10 mouse cellular contexts compared by ENCODE assay signal in genomic region chr19:4908107-4908506, GRCm38 (mm10). TPM values are rescaled to one million over a fixed set of nuclear protein-coding genes. Genes with fewer than 3 reads are reported as not detected.
DNase-seq lines count a peak whose midpoint lies in the region; ATAC-seq and TF ChIP-seq lines count a peak whose summit lies in the region.
"Had no signal": no experiment of that assay in that cellular context is flagged by ENCODE, and none has a peak within 500 bp of the region (broad histone marks: within the 10 kb centered on the region; RNA-seq: fewer than 3 reads in every experiment).

No protein-coding gene starts in this region.

- H3K79me2 ChIP-seq in CH12.LX (replicated peaks; ENCODE audit: control insufficient read depth, extremely low read depth, insufficient read depth, poor library complexity, severe bottlenecking): no peaks in the 10 kb centered on the region

- H3K27me3 ChIP-seq in intestine, postnatal 0 days (replicated peaks; ENCODE audit: control insufficient read depth, insufficient read depth, low read length): no peaks in the 10 kb centered on the region
- no peaks in the 10 kb centered on the region for H3K27me3 ChIP-seq in intestine, embryonic 16.5 days (replicated peaks; ENCODE audit: control insufficient read depth, insufficient read depth, low read length)
- no peaks in the 10 kb centered on the region for H3K27me3 ChIP-seq in CH12.LX (replicated peaks)
- no peaks in the 10 kb centered on the region for H3K27me3 ChIP-seq in liver, postnatal 0 days (ENCODE audit: insufficient read depth, low read length)
- H3K27me3 ChIP-seq: embryonic facial prominence, embryonic 13.5 days; limb, embryonic 13.5 days had no signal

- H3K36me3 ChIP-seq in intestine, postnatal 0 days (ENCODE audit: control insufficient read depth, insufficient read depth): peaks cover 58% of the 10 kb centered on the region
- peaks cover 25% of the 10 kb centered on the region for H3K36me3 ChIP-seq in intestine, embryonic 16.5 days (ENCODE audit: control insufficient read depth, insufficient read depth, low read length)
- H3K36me3 ChIP-seq in CH12.LX (replicated peaks in 1 of 2; ENCODE audit: control insufficient read depth in 1 of 2, insufficient read depth in 1 of 2, low read length in 1 of 2): peaks cover 43 to 70% of the 10 kb centered on the region in 2 experiments
- H3K36me3 ChIP-seq in liver, postnatal 0 days (replicated peaks; ENCODE audit: insufficient read depth, low read length): peaks cover 33% of the 10 kb centered on the region

- no peak for ATAC-seq in intestine, postnatal 0 days
- ATAC-seq in intestine, embryonic 16.5 days: no peak
- no peak for ATAC-seq in liver, postnatal 0 days

- no peak overlapping the region for H3K27ac ChIP-seq in intestine, postnatal 0 days (ENCODE audit: low read depth, low read length)
- no peak overlapping the region for H3K27ac ChIP-seq in intestine, embryonic 16.5 days (ENCODE audit: low read length)
- no peak overlapping the region for H3K27ac ChIP-seq in CH12.LX (ENCODE audit: insufficient read depth, low read depth)
- no peak overlapping the region for H3K27ac ChIP-seq in bone marrow macrophage, adult 2 months (ENCODE audit: insufficient read depth, low read depth, low read length)
- H3K27ac ChIP-seq in liver, postnatal 0 days (ENCODE audit: low read depth): no peak overlapping the region
- H3K27ac ChIP-seq: embryonic facial prominence, embryonic 13.5 days; limb, embryonic 13.5 days had no signal

- peak; percentile 41 for DNase-seq in CH12.LX (ENCODE audit: extremely low read depth)
- DNase-seq in liver, postnatal 0 days: peak; percentile 65
- peak; percentile 66 for DNase-seq in thymus, postnatal 4 days
- DNase-seq in left cerebral cortex, postnatal 36 days (ENCODE audit: low spot score in 2 of 2): no peak
- DNase-seq in adrenal gland, adult 2 months: no peak

- intact Hi-C loops in left cerebral cortex, postnatal 36 days (cut with DNase I): loop anchor here (5.0 kb wide), 2 partner anchors 151 to 281 kb away; partner anchors contain the start of genes Rbm4b and Rce1

- WGBS in intestine, postnatal 0 days: 85% methylated on average over 4 of the region's 4 CpGs
- 76% methylated on average over 4 of the region's 4 CpGs for WGBS in intestine, embryonic 16.5 days
- 84% methylated on average over 4 of the region's 4 CpGs for WGBS in liver, postnatal 0 days (ENCODE audit: insufficient replicate concordance)

- no peaks in the 10 kb centered on the region for H3K9me3 ChIP-seq in intestine, postnatal 0 days (ENCODE audit: control insufficient read depth)
- no peaks in the 10 kb centered on the region for H3K9me3 ChIP-seq in intestine, embryonic 16.5 days (ENCODE audit: control insufficient read depth, low read length)
- H3K9me3 ChIP-seq in CH12.LX (replicated peaks; ENCODE audit: low read length): no peaks in the 10 kb centered on the region
- H3K9me3 ChIP-seq in liver, postnatal 0 days (ENCODE audit: low read length): no peaks in the 10 kb centered on the region
- H3K9me3 ChIP-seq: embryonic facial prominence, embryonic 13.5 days; limb, embryonic 13.5 days had no signal

- no peak for TF ChIP-seq EP300 in CH12.LX (IDR thresholded peaks at IDR 0.05; ENCODE audit: low read length)
- no peak for TF ChIP-seq EP300 in liver, postnatal 0 days (IDR thresholded peaks at IDR 0.05; ENCODE audit: low read depth)

- no peak overlapping the region for H3K9ac ChIP-seq in intestine, postnatal 0 days (ENCODE audit: low read depth, low read length)
- no peak overlapping the region for H3K9ac ChIP-seq in intestine, embryonic 16.5 days (ENCODE audit: low read depth, low read length)
- H3K9ac ChIP-seq in CH12.LX (ENCODE audit: insufficient read depth, low read depth): no peak overlapping the region
- no peak overlapping the region for H3K9ac ChIP-seq in liver, postnatal 0 days (replicated peaks)
- H3K9ac ChIP-seq: embryonic facial prominence, embryonic 13.5 days; limb, embryonic 13.5 days had no signal

- no peak for TF ChIP-seq POLR2A in CH12.LX (IDR thresholded peaks at IDR 0.05; ENCODE audit: low read depth, low read length)
- no peak for TF ChIP-seq POLR2A in bone marrow macrophage, adult 2 months (IDR thresholded peaks at IDR 0.05; ENCODE audit: borderline replicate concordance, low read depth, low read length)

- peak; percentile 40 for TF ChIP-seq RAD21 in CH12.LX (IDR thresholded peaks at IDR 0.05; ENCODE audit: low read depth, low read length)

- H3K4me1 ChIP-seq in intestine, postnatal 0 days (replicated peaks; ENCODE audit: control insufficient read depth, insufficient read depth, low read length): no peaks in the 10 kb centered on the region
- H3K4me1 ChIP-seq in intestine, embryonic 16.5 days (ENCODE audit: control insufficient read depth, insufficient read depth, low read length): no peaks in the 10 kb centered on the region
- H3K4me1 ChIP-seq in CH12.LX (ENCODE audit: control insufficient read depth in 1 of 2, insufficient read depth in 2 of 2): peaks cover 0 to 6% of the 10 kb centered on the region in 2 experiments; a peak in 2 of 4 replicates
- H3K4me1 ChIP-seq in bone marrow macrophage, adult 2 months (ENCODE audit: control insufficient read depth, insufficient read depth, low read length): peaks cover 5% of the 10 kb centered on the region
- peaks cover 7% of the 10 kb centered on the region for H3K4me1 ChIP-seq in liver, postnatal 0 days (ENCODE audit: insufficient read depth)

- dilution Hi-C loops in CH12.LX (cut with MboI; ENCODE audit: extremely low pct_ligation_motif_present, extremely low pct_unique_long_range_greater_than_20kb, low sequenced_read_pairs): no loop called here

- TF ChIP-seq CTCF in intestine, postnatal 0 days (IDR thresholded peaks at IDR 0.05; ENCODE audit: low read depth): peak; percentile 78
- peak; percentile 37 to 65; a peak in 3 of 4 replicates for TF ChIP-seq CTCF in CH12.LX (conservative IDR thresholded peaks at IDR 0.05 in 1 of 2, IDR thresholded peaks at IDR 0.05 in 1 of 2; ENCODE audit: low read depth in 2 of 2, low read length in 2 of 2)
- peak; percentile 42; the same call in 1 of the 2 replicates for TF ChIP-seq CTCF in bone marrow macrophage, adult 2 months (IDR thresholded peaks at IDR 0.05; ENCODE audit: low read depth, low read length)
- peak; percentile 85 for TF ChIP-seq CTCF in liver, postnatal 0 days (IDR thresholded peaks at IDR 0.05; ENCODE audit: low read depth)

- H3K4me2 ChIP-seq in intestine, postnatal 0 days (replicated peaks; ENCODE audit: low read depth): no peak overlapping the region
- H3K4me2 ChIP-seq in intestine, embryonic 16.5 days (ENCODE audit: low read depth, low read length): no peak overlapping the region
- H3K4me2 ChIP-seq in CH12.LX (ENCODE audit: insufficient read depth, low read depth, poor library complexity, severe bottlenecking): no peak overlapping the region
- no peak overlapping the region for H3K4me2 ChIP-seq in liver, postnatal 0 days (ENCODE audit: low read depth, low read length)
- H3K4me2 ChIP-seq: embryonic facial prominence, embryonic 13.5 days; limb, embryonic 13.5 days had no signal

- in situ Hi-C loops in CH12.LX (cut with MboI; ENCODE audit: low pct_ligation_motif_present, low pct_unique_long_range_greater_than_20kb, low sequenced_read_pairs): no loop called here

- H3K4me3 ChIP-seq in intestine, postnatal 0 days (ENCODE audit: low read depth, low read length): no peak overlapping the region
- H3K4me3 ChIP-seq in intestine, embryonic 16.5 days (ENCODE audit: low read length): no peak overlapping the region
- no peak overlapping the region for H3K4me3 ChIP-seq in CH12.LX (replicated peaks in 1 of 3; ENCODE audit: low read depth in 2 of 3, low read length in 2 of 3, poor library complexity in 1 of 3)
- H3K4me3 ChIP-seq in bone marrow macrophage, adult 2 months (ENCODE audit: insufficient read depth, low read length): no peak overlapping the region
- H3K4me3 ChIP-seq in liver, postnatal 0 days (ENCODE audit: low read depth, low read length): no peak overlapping the region
- H3K4me3 ChIP-seq: embryonic facial prominence, embryonic 13.5 days; limb, embryonic 13.5 days had no signal

RNA-seq across cellular contexts. Expression of gene Bbs1, which starts 1.7 kb away (rescaled TPM):
- 0.60 and 0.98 TPM in 2 replicates for polyA plus RNA-seq in intestine, postnatal 0 days (2015; fragmentation: Nextera tagmentation; extraction: Ambion mirVana)
- 2.4 and 2.8 TPM in 2 replicates for polyA plus RNA-seq in intestine, embryonic 16.5 days (2015; fragmentation: Nextera tagmentation; extraction: Ambion mirVana)
- total RNA-seq in CH12.LX (2012; rRNA removed) (2.7 and 3.0 TPM in 2 replicates), CH12.LX (2014; rRNA removed) (2.0 and 3.1 TPM in 2 replicates)
- polyA plus RNA-seq in CH12.LX (2012; ENCODE audit: insufficient read length, low read depth): 2.1 and 2.8 TPM in 2 replicates
- 2.0 and 3.0 TPM in 2 replicates for polyA plus RNA-seq in bone marrow macrophage, adult 2 months (2012; ENCODE audit: insufficient read depth, insufficient read length, missing spikeins)
- polyA plus RNA-seq in liver, postnatal 0 days (2015; fragmentation: Nextera tagmentation; extraction: Ambion mirVana): 0.46 and 0.66 TPM in 2 replicates
- total RNA-seq in left cerebral cortex, postnatal 36 days (2021): 10 to 100 TPM; 42.1 to 47.8 TPM
- total RNA-seq in adrenal gland, adult 2 months (2021): 10 to 100 TPM in 1 of 2 experiments, 1 to 10 TPM in 1; 5.9 to 13.9 TPM
- polyA plus RNA-seq in adrenal gland, adult 2 months (2012; rRNA removed): 6.1 and 6.2 TPM in 2 replicates

RNA-seq across cellular contexts. Expression of gene Dpp3, which starts 20.0 kb away (rescaled TPM):
- polyA plus RNA-seq in intestine, postnatal 0 days (2015; fragmentation: Nextera tagmentation; extraction: Ambion mirVana): 59.2 and 60.0 TPM in 2 replicates
- 137 and 138 TPM in 2 replicates for polyA plus RNA-seq in intestine, embryonic 16.5 days (2015; fragmentation: Nextera tagmentation; extraction: Ambion mirVana)
- total RNA-seq in CH12.LX (2012; rRNA removed) (89.7 and 109 TPM in 2 replicates), CH12.LX (2014; rRNA removed) (74.0 and 79.6 TPM in 2 replicates)
- polyA plus RNA-seq in CH12.LX (2012; ENCODE audit: insufficient read length, low read depth): 97.3 and 100.0 TPM in 2 replicates
- polyA plus RNA-seq in bone marrow macrophage, adult 2 months (2012; ENCODE audit: insufficient read depth, insufficient read length, missing spikeins): 39.7 and 62.7 TPM in 2 replicates
- 28.9 and 30.6 TPM in 2 replicates for polyA plus RNA-seq in liver, postnatal 0 days (2015; fragmentation: Nextera tagmentation; extraction: Ambion mirVana)
- 10 to 100 TPM; 41.2 to 42.6 TPM for total RNA-seq in left cerebral cortex, postnatal 36 days (2021)
- total RNA-seq in adrenal gland, adult 2 months (2021): 100 to 1,000 TPM in 1 of 2 experiments, 10 to 100 TPM in 1; 93.0 to 104 TPM
- 259 and 313 TPM in 2 replicates for polyA plus RNA-seq in adrenal gland, adult 2 months (2012; rRNA removed)

RNA-seq across cellular contexts. Expression of gene Zdhhc24, which starts 29.6 kb away (rescaled TPM):
- 7.6 and 9.1 TPM in 2 replicates for polyA plus RNA-seq in intestine, postnatal 0 days (2015; fragmentation: Nextera tagmentation; extraction: Ambion mirVana)
- 10.9 and 11.1 TPM in 2 replicates for polyA plus RNA-seq in intestine, embryonic 16.5 days (2015; fragmentation: Nextera tagmentation; extraction: Ambion mirVana)
- 8.0 and 8.4 TPM in 2 replicates for total RNA-seq in CH12.LX (2012; rRNA removed)
- total RNA-seq in CH12.LX (2014; rRNA removed): 4.5 and 5.0 TPM in 2 replicates
- polyA plus RNA-seq in CH12.LX (2012; ENCODE audit: insufficient read length, low read depth): 4.7 and 5.0 TPM in 2 replicates
- polyA plus RNA-seq in bone marrow macrophage, adult 2 months (2012; ENCODE audit: insufficient read depth, insufficient read length, missing spikeins): 12.0 and 14.2 TPM in 2 replicates
- polyA plus RNA-seq in liver, postnatal 0 days (2015; fragmentation: Nextera tagmentation; extraction: Ambion mirVana): 4.3 and 5.4 TPM in 2 replicates
- 10 to 100 TPM; 24.6 to 26.3 TPM for total RNA-seq in left cerebral cortex, postnatal 36 days (2021)
- total RNA-seq in adrenal gland, adult 2 months (2021): 10 to 100 TPM; 16.7 to 21.8 TPM
- 78.3 and 80.4 TPM in 2 replicates for polyA plus RNA-seq in adrenal gland, adult 2 months (2012; rRNA removed)

RNA-seq across cellular contexts. Expression of gene Actn3, which starts 30.4 kb away (rescaled TPM):
- 0.47 and 0.56 TPM in 2 replicates for polyA plus RNA-seq in intestine, postnatal 0 days (2015; fragmentation: Nextera tagmentation; extraction: Ambion mirVana)
- 1.1 and 1.3 TPM in 2 replicates for polyA plus RNA-seq in intestine, embryonic 16.5 days (2015; fragmentation: Nextera tagmentation; extraction: Ambion mirVana)
- total RNA-seq in CH12.LX (2012; rRNA removed) (0.34 and 0.67 TPM in 2 replicates), CH12.LX (2014; rRNA removed) (0.32 TPM in 1 of 2 replicates, not detected in the other)
- polyA plus RNA-seq in CH12.LX (2012; ENCODE audit: insufficient read length, low read depth): 0.37 and 0.41 TPM in 2 replicates
- 0.56 TPM in 1 of 2 replicates, not detected in the other for polyA plus RNA-seq in bone marrow macrophage, adult 2 months (2012; ENCODE audit: insufficient read depth, insufficient read length, missing spikeins)
- polyA plus RNA-seq in liver, postnatal 0 days (2015; fragmentation: Nextera tagmentation; extraction: Ambion mirVana): 0.20 and 5.1 TPM in 2 replicates
- 1 to 10 TPM; 1.6 to 2.2 TPM for total RNA-seq in left cerebral cortex, postnatal 36 days (2021)
- 1 to 10 TPM in 1 of 2 experiments, under 1 TPM in 1; 0.43 to 1.0 TPM for total RNA-seq in adrenal gland, adult 2 months (2021)
- polyA plus RNA-seq in adrenal gland, adult 2 months (2012; rRNA removed): 0.16 and 0.47 TPM in 2 replicates

RNA-seq across cellular contexts. Expression of gene Peli3, which starts 34.8 kb away (rescaled TPM):
- polyA plus RNA-seq in intestine, postnatal 0 days (2015; fragmentation: Nextera tagmentation; extraction: Ambion mirVana): 0.46 and 0.89 TPM in 2 replicates
- 1.3 and 1.6 TPM in 2 replicates for polyA plus RNA-seq in intestine, embryonic 16.5 days (2015; fragmentation: Nextera tagmentation; extraction: Ambion mirVana)
- total RNA-seq in CH12.LX (2012; rRNA removed) (0.42 TPM in 1 of 2 replicates, not detected in the other), CH12.LX (2014; rRNA removed) (0.07 TPM in 1 of 2 replicates, not detected in the other)
- polyA plus RNA-seq in CH12.LX (2012; ENCODE audit: insufficient read length, low read depth): not detected in 2 replicates
- 4.6 and 5.4 TPM in 2 replicates for polyA plus RNA-seq in bone marrow macrophage, adult 2 months (2012; ENCODE audit: insufficient read depth, insufficient read length, missing spikeins)
- 0.26 and 0.28 TPM in 2 replicates for polyA plus RNA-seq in liver, postnatal 0 days (2015; fragmentation: Nextera tagmentation; extraction: Ambion mirVana)
- total RNA-seq in left cerebral cortex, postnatal 36 days (2021): 10 to 100 TPM; 25.4 to 32.9 TPM
- 10 to 100 TPM in 1 of 2 experiments, 1 to 10 TPM in 1; 8.9 to 11.8 TPM for total RNA-seq in adrenal gland, adult 2 months (2021)
- polyA plus RNA-seq in adrenal gland, adult 2 months (2012; rRNA removed): 15.4 and 16.5 TPM in 2 replicates

Comparison
In these comparisons a context has a peak if more than half of its experiments do, and no peak if none do; other contexts are left out.
1. DNase-seq: peak in CH12.LX (single experiment), liver, postnatal 0 days (single experiment) and thymus, postnatal 4 days (single experiment); none in left cerebral cortex, postnatal 36 days (0 of 2) and adrenal gland, adult 2 months (single experiment).
2. Peak in every context shown above with its lines, with median percentiles within 50 percentile points of each other: CTCF ChIP-seq.